10 mouse cellular contexts compared by ENCODE assay signal in genomic region chr17:88159851-88160676, GRCm38 (mm10).
DNase-seq lines count a peak whose midpoint lies in the region; ATAC-seq and TF ChIP-seq lines count a peak whose summit lies in the region.
"Had no signal": no experiment of that assay in that cellular context is flagged by ENCODE, and none has a peak within 500 bp of the region (broad histone marks: within the 10 kb centered on the region; RNA-seq: fewer than 3 reads in every experiment).

No protein-coding gene starts in this region.

- H3K27ac ChIP-seq in embryonic facial prominence, embryonic 12.5 days, result no peak overlapping the region
- H3K27ac ChIP-seq in embryonic facial prominence, embryonic 10.5 days (replicated peaks), result no peak overlapping the region
- H3K27ac ChIP-seq in neural tube, embryonic 12.5 days, result no peak overlapping the region
- 0 out of 2 replicates have a peak overlapping the region, but pooled peaks have one; percentile 1 for H3K27ac ChIP-seq in limb, embryonic 14.5 days (replicated peaks; ENCODE audit: low read depth, low read length)
- H3K27ac ChIP-seq: liver, embryonic 13.5 days had no signal

- no peak for ATAC-seq in embryonic facial prominence, embryonic 12.5 days (ENCODE audit: insufficient number of reproducible peaks, insufficient read depth, low FRiP score, low TSS enrichment)
- no peak for ATAC-seq in neural tube, embryonic 12.5 days (ENCODE audit: low FRiP score, low read depth)
- ATAC-seq in limb, embryonic 14.5 days (ENCODE audit: low FRiP score, low read depth), result no peak

- intact Hi-C loops in left cerebral cortex, postnatal 36 days (cut with DNase I), result no loop called here
- intact Hi-C loops in left cerebral cortex, postnatal 10 days (cut with DNase I), result no loop called here

- H3K4me3 ChIP-seq in embryonic facial prominence, embryonic 12.5 days, result no peak overlapping the region
- H3K4me3 ChIP-seq in embryonic facial prominence, embryonic 10.5 days, result no peak overlapping the region; the same call in 1 of the 2 replicates
- no peak overlapping the region for H3K4me3 ChIP-seq in neural tube, embryonic 12.5 days
- H3K4me3 ChIP-seq in limb, embryonic 14.5 days (replicated peaks; ENCODE audit: low read length), result no peak overlapping the region
- H3K4me3 ChIP-seq: liver, embryonic 13.5 days had no signal

- no peak for TF ChIP-seq POLR2A in limb, embryonic 14.5 days (IDR thresholded peaks at IDR 0.05; ENCODE audit: borderline replicate concordance, extremely low read depth, insufficient read depth, insufficient read length)

- no peaks in the 10 kb centered on the region for H3K36me3 ChIP-seq in embryonic facial prominence, embryonic 12.5 days
- H3K36me3 ChIP-seq in embryonic facial prominence, embryonic 10.5 days (replicated peaks), result no peaks in the 10 kb centered on the region
- no peaks in the 10 kb centered on the region for H3K36me3 ChIP-seq in neural tube, embryonic 12.5 days
- no peaks in the 10 kb centered on the region for H3K36me3 ChIP-seq in limb, embryonic 14.5 days (ENCODE audit: control insufficient read depth, insufficient read depth, low read length)
- H3K36me3 ChIP-seq: liver, embryonic 13.5 days had no signal

- H3K9me3 ChIP-seq in embryonic facial prominence, embryonic 12.5 days, result no peaks in the 10 kb centered on the region
- H3K9me3 ChIP-seq in embryonic facial prominence, embryonic 10.5 days, result no peaks in the 10 kb centered on the region
- no peaks in the 10 kb centered on the region for H3K9me3 ChIP-seq in neural tube, embryonic 12.5 days
- H3K9me3 ChIP-seq in limb, embryonic 14.5 days (ENCODE audit: control insufficient read depth, low read length), result no peaks in the 10 kb centered on the region
- H3K9me3 ChIP-seq: liver, embryonic 13.5 days had no signal

- DNase-seq in embryonic facial prominence, embryonic 10.5 days (ENCODE audit: low spot score), result no peak
- DNase-seq in neural tube, embryonic 10.5 days (ENCODE audit: extremely low spot score, low spot score), result no peak
- DNase-seq in limb, embryonic 14.5 days (ENCODE audit: low spot score), result no peak
- no peak for DNase-seq in left cerebral cortex, postnatal 36 days (ENCODE audit: low spot score in 2 of 2)
- DNase-seq in layer of hippocampus, adult 9-11 months, result no peak
- DNase-seq in left cerebral cortex, postnatal 10 days (ENCODE audit: extremely low spot score in 1 of 2, low spot score in 2 of 2), result no peak
- DNase-seq: kidney, adult 8-10 months; liver, embryonic 13.5 days had no signal

- no peak overlapping the region for H3K9ac ChIP-seq in embryonic facial prominence, embryonic 12.5 days
- no peak overlapping the region for H3K9ac ChIP-seq in neural tube, embryonic 12.5 days
- H3K9ac ChIP-seq in limb, embryonic 14.5 days (ENCODE audit: low read depth, low read length, severe bottlenecking), result no peak overlapping the region
- H3K9ac ChIP-seq: liver, embryonic 13.5 days had no signal

- 45% methylated on average over 19 of the region's 19 CpGs for WGBS in embryonic facial prominence, embryonic 12.5 days
- 40% methylated on average over 19 of the region's 19 CpGs for WGBS in embryonic facial prominence, embryonic 10.5 days
- 49% methylated on average over 19 of the region's 19 CpGs for WGBS in neural tube, embryonic 12.5 days
- 52% methylated on average over 19 of the region's 19 CpGs for WGBS in limb, embryonic 14.5 days

- H3K4me1 ChIP-seq in embryonic facial prominence, embryonic 12.5 days, result peaks cover 6% of the 10 kb centered on the region
- H3K4me1 ChIP-seq in embryonic facial prominence, embryonic 10.5 days, result peaks cover 13% of the 10 kb centered on the region
- H3K4me1 ChIP-seq in neural tube, embryonic 12.5 days, result peaks cover 8% of the 10 kb centered on the region; the same call in 1 of the 2 replicates
- no peaks in the 10 kb centered on the region for H3K4me1 ChIP-seq in limb, embryonic 14.5 days (ENCODE audit: control insufficient read depth, insufficient read depth, low read length)
- H3K4me1 ChIP-seq: liver, embryonic 13.5 days had no signal

- H3K27me3 ChIP-seq in embryonic facial prominence, embryonic 12.5 days, result no peaks in the 10 kb centered on the region
- H3K27me3 ChIP-seq in embryonic facial prominence, embryonic 10.5 days (replicated peaks; ENCODE audit: low read depth, poor library complexity, severe bottlenecking), result peaks cover 20% of the 10 kb centered on the region
- H3K27me3 ChIP-seq in neural tube, embryonic 12.5 days (replicated peaks), result no peaks in the 10 kb centered on the region
- no peaks in the 10 kb centered on the region for H3K27me3 ChIP-seq in limb, embryonic 14.5 days (ENCODE audit: control insufficient read depth, insufficient read depth, low read length)

- H3K4me2 ChIP-seq in embryonic facial prominence, embryonic 12.5 days (replicated peaks), result peak overlapping the region; percentile 26
- H3K4me2 ChIP-seq in neural tube, embryonic 12.5 days (replicated peaks), result peak overlapping the region; percentile 31
- H3K4me2 ChIP-seq in limb, embryonic 14.5 days (replicated peaks; ENCODE audit: low read depth, low read length, severe bottlenecking), result 0 out of 2 replicates have a peak overlapping the region, but pooled peaks have one; percentile 4
- H3K4me2 ChIP-seq: liver, embryonic 13.5 days had no signal
